In the genomic region with DNA sequence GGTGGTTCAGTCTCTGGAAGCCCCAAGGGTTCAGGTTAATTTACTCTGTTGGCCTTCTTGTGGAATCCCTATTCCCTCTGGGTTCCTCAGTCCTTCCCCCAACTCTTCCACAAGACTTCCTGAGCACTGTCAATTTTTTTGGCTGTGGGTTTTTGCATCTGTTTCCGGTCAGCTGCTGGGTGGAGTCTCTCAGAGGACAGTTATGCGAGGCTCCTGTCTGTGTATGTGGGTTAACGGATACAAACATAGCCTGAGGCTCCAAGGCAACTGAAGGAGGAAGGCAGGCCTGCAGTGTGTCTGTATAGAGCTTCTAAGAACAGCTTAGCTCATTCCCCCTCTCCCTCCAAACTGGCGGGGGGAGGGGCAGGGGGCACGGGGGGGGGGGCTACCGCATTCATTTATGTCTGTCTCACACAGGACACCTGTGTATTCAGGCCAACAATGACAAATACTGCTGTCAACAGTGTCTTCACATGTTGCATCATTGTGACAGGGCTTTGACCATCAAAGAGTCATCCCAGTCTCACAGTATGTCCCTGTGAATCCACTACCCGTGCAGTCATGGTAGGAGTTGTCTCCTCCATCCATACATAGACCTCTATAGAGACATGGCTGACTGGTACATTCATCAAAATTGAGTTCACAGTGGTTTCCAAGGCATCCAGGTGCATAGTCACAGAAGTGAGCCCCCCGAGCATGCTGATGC, we compare ENCODE assay signal across 23 mouse cellular contexts. TPM values are rescaled to one million over a fixed set of nuclear protein-coding genes. Genes with fewer than 3 reads are reported as not detected.
DNase-seq lines count a peak whose midpoint lies in the region; ATAC-seq and TF ChIP-seq lines count a peak whose summit lies in the region.
"Had no signal": no experiment of that assay in that cellular context is flagged by ENCODE, and none has a peak within 500 bp of the region (broad histone marks: within the 10 kb centered on the region; RNA-seq: fewer than 3 reads in every experiment).

No protein-coding gene starts in this region.

- no peak for TF ChIP-seq POLR2A in cerebellum, adult 2 months (IDR thresholded peaks at IDR 0.05; ENCODE audit: borderline replicate concordance, insufficient read depth, low read length)

- intact Hi-C loops in heart, postnatal 25 days (cut with DNase I): no loop called here

- H3K27me3 ChIP-seq in cerebellum, adult 2 months (ENCODE audit: control insufficient read depth, insufficient read depth, low read length): no peaks in the 10 kb centered on the region
- H3K27me3 ChIP-seq: embryonic facial prominence, embryonic 12.5 days; hindbrain, embryonic 15.5 days; limb, embryonic 13.5 days; midbrain, embryonic 13.5 days had no signal

- peak; percentile 20 to 55 for DNase-seq in heart, adult 18-20 months
- no peak for DNase-seq in heart, postnatal 25 days (ENCODE audit: low spot score)
- peak; percentile 73 for DNase-seq in 3T3-L1 (ENCODE audit: low read depth, low spot score)
- no peak for DNase-seq in urinary bladder, postnatal 10 days (ENCODE audit: low spot score)
- DNase-seq in cerebellum, adult 2 months: no peak
- DNase-seq: cerebellum, adult 11-12 months; kidney, adult 8-10 months; thymus, postnatal 36 days had no signal

- no peaks in the 10 kb centered on the region for H3K4me1 ChIP-seq in cerebellum, adult 2 months (ENCODE audit: control insufficient read depth, insufficient read depth, low read length)
- H3K4me1 ChIP-seq: embryonic facial prominence, embryonic 12.5 days; limb, embryonic 13.5 days had no signal

- TF ChIP-seq CTCF in cerebellum, adult 2 months (IDR thresholded peaks at IDR 0.05; ENCODE audit: borderline replicate concordance, insufficient read depth, low read depth, low read length): no peak

- H3K4me3 ChIP-seq in cerebellum, adult 2 months (replicated peaks; ENCODE audit: insufficient read depth, low read depth, low read length): no peak overlapping the region
- H3K4me3 ChIP-seq: embryonic facial prominence, embryonic 12.5 days; forebrain, embryonic 10.5 days; hindbrain, embryonic 15.5 days; limb, embryonic 13.5 days; midbrain, embryonic 13.5 days had no signal

- ATAC-seq in common myeloid progenitor, adult 5-6 weeks (replicated peaks; ENCODE audit: low read depth, poor library complexity, severe bottlenecking): peak; percentile 86
- peak; percentile 63 for ATAC-seq in megakaryocyte, adult 5-6 weeks (ENCODE audit: poor library complexity, severe bottlenecking)
- ATAC-seq: midbrain, embryonic 13.5 days had no signal

- no peak overlapping the region for H3K27ac ChIP-seq in cerebellum, adult 2 months (ENCODE audit: insufficient read depth, low read length)
- H3K27ac ChIP-seq: embryonic facial prominence, embryonic 12.5 days; forebrain, embryonic 10.5 days; hindbrain, embryonic 15.5 days; limb, embryonic 13.5 days; midbrain, embryonic 13.5 days had no signal

- 55% methylated on average over 8 of the region's 8 CpGs for WGBS in cerebellum, adult 2 months

RNA-seq across cellular contexts. Expression of gene Zfp422, which starts 7.3 kb away (rescaled TPM):
- total RNA-seq in heart, adult 18-20 months (2021): 10 to 100 TPM; 16.1 to 19.7 TPM
- total RNA-seq in heart, postnatal 25 days (2021): 10 to 100 TPM; 19.0 to 20.8 TPM
- 79.8 and 85.1 TPM in 2 replicates for total RNA-seq in common myeloid progenitor, adult 5-6 weeks (2017)
- 53.4 and 53.8 TPM in 2 replicates for total RNA-seq in megakaryocyte, adult 5-6 weeks (2015)
- total RNA-seq in megakaryocyte, adult 5-6 weeks (2017): 20.6 and 20.8 TPM in 2 replicates
- polyA plus RNA-seq in cerebellum, adult 2 months (2012; rRNA removed): 32.4 and 34.2 TPM in 2 replicates

RNA-seq across cellular contexts. Expression of gene Depp1, which starts 28.9 kb away (rescaled TPM):
- 10 to 100 TPM; 84.2 to 90.4 TPM for total RNA-seq in heart, adult 18-20 months (2021)
- 10 to 100 TPM; 45.7 to 58.1 TPM for total RNA-seq in heart, postnatal 25 days (2021)
- 0.63 and 1.6 TPM in 2 replicates for total RNA-seq in common myeloid progenitor, adult 5-6 weeks (2017)
- total RNA-seq in megakaryocyte, adult 5-6 weeks (2015): 0.36 TPM in 1 of 2 replicates, not detected in the other
- 0.18 and 0.49 TPM in 2 replicates for total RNA-seq in megakaryocyte, adult 5-6 weeks (2017)
- polyA plus RNA-seq in cerebellum, adult 2 months (2012; rRNA removed): 0.84 and 1.00 TPM in 2 replicates

RNA-seq across cellular contexts. Expression of gene Olfr215, which starts 37.5 kb away (rescaled TPM):
- total RNA-seq in heart, adult 18-20 months (2021): not detected
- total RNA-seq in heart, postnatal 25 days (2021): not detected
- not detected in 2 replicates for total RNA-seq in common myeloid progenitor, adult 5-6 weeks (2017)
- total RNA-seq in megakaryocyte, adult 5-6 weeks (2015): not detected in 2 replicates
- total RNA-seq in megakaryocyte, adult 5-6 weeks (2017): not detected in 2 replicates
- polyA plus RNA-seq in cerebellum, adult 2 months (2012; rRNA removed): not detected in 2 replicates
- total RNA-seq: ES-E14; gastrocnemius, postnatal 4 days; left cerebral cortex, adult 18-20 months had no signal
- polyA plus RNA-seq: embryonic facial prominence, embryonic 12.5 days; forebrain, embryonic 10.5 days; heart, embryonic 16.5 days; hindbrain, embryonic 15.5 days; large intestine, adult 2 months; limb, embryonic 13.5 days; lung, embryonic 16.5 days; midbrain, embryonic 13.5 days; spleen, adult 2 months; stomach, embryonic 16.5 days had no signal

RNA-seq across cellular contexts. Expression of gene Rassf4, which starts 52.3 kb away (rescaled TPM):
- total RNA-seq in heart, adult 18-20 months (2021): 1 to 10 TPM; 4.3 to 6.1 TPM
- 1 to 10 TPM; 5.8 to 8.2 TPM for total RNA-seq in heart, postnatal 25 days (2021)
- 15.0 and 17.4 TPM in 2 replicates for total RNA-seq in common myeloid progenitor, adult 5-6 weeks (2017)
- 229 and 230 TPM in 2 replicates for total RNA-seq in megakaryocyte, adult 5-6 weeks (2015)
- total RNA-seq in megakaryocyte, adult 5-6 weeks (2017): 165 and 181 TPM in 2 replicates
- 10.3 and 12.9 TPM in 2 replicates for polyA plus RNA-seq in cerebellum, adult 2 months (2012; rRNA removed)

Comparison
In these comparisons a context has a peak if more than half of its experiments do, and no peak if none do; other contexts are left out.
1. DNase-seq: peak in heart, adult 18-20 months (2 of 2) and 3T3-L1 (single experiment); none in heart, postnatal 25 days (single experiment), urinary bladder, postnatal 10 days (single experiment) and cerebellum, adult 2 months (0 of 2).
2. RNA of gene Depp1, which starts 28.9 kb away (total RNA-seq): 84.2 to 90.4 TPM in heart, adult 18-20 months and 45.7 to 58.1 TPM in heart, postnatal 25 days; 0.63 to 1.6 TPM in common myeloid progenitor, adult 5-6 weeks and 0.18 to 0.49 TPM in megakaryocyte, adult 5-6 weeks; every median in the first group is over 10 times any median in the second.